Mouse (Mus musculus) retina, postnatal 7 days (tissue): ENCODE measurements around the gene Naf1.

Experiments
- DNase-seq: peaks from one replicate; pipeline ENCODE4 v3.0.0-alpha.2; 2012; ENCODE audit warnings: low read depth, low spot score

Gene Naf1

GRCm38 (mm10) chr8:66860023-66860422 is at the start of gene Naf1:
Gene Naf1 (plus strand): TSS chr8:66860217.
- DNase-seq: peak; percentile 90

- DNase-seq: peak; percentile 16
These were observed 1.0 kb downstream of the Naf1 start for GRCm38 (mm10) chr8:66860921-66861588.

GRCm38 (mm10) chr8:66861589-66862500 is 1.8 kb downstream of the Naf1 start:
- DNase-seq: no peak

GRCm38 (mm10) chr8:66863761-66864160 is 3.7 kb downstream of the Naf1 start:
- no peak for DNase-seq

GRCm38 (mm10) chr8:66865120-66865519 is 5.1 kb downstream of the Naf1 start:
- DNase-seq: no peak

GRCm38 (mm10) chr8:66867679-66868078 is 7.7 kb downstream of the Naf1 start:
- no peak for DNase-seq

- DNase-seq: no peak
These were observed 9.4 kb downstream of the Naf1 start for GRCm38 (mm10) chr8:66869211-66869932.

- no peak for DNase-seq
These were observed 23.8 kb downstream of the Naf1 start for GRCm38 (mm10) chr8:66883866-66884265.

GRCm38 (mm10) chr8:66891879-66892278 is 31.9 kb downstream of the Naf1 start:
- no peak for DNase-seq

- no peak for DNase-seq
These were observed 45.0 kb downstream of the Naf1 start for GRCm38 (mm10) chr8:66905000-66905399.

GRCm38 (mm10) chr8:66905557-66905956 is 45.5 kb downstream of the Naf1 start:
- no peak for DNase-seq

GRCm38 (mm10) chr8:66906116-66906515 is 46.1 kb downstream of the Naf1 start:
- no peak for DNase-seq

- DNase-seq: no peak
These were observed 50.7 kb downstream of the Naf1 start for GRCm38 (mm10) chr8:66910684-66911083.

- no peak for DNase-seq
These were observed 53.9 kb downstream of the Naf1 start for GRCm38 (mm10) chr8:66913616-66914536.

- DNase-seq: no peak
These were observed 56.0 kb downstream of the Naf1 start for GRCm38 (mm10) chr8:66916056-66916455.

- no peak for DNase-seq
These were observed 57.9 kb downstream of the Naf1 start for GRCm38 (mm10) chr8:66917695-66918467.

GRCm38 (mm10) chr8:66918471-66918870 is 58.5 kb downstream of the Naf1 start:
- DNase-seq: no peak

- DNase-seq: no peak
These were observed 73.7 kb downstream of the Naf1 start for GRCm38 (mm10) chr8:66933746-66934145.

- no peak for DNase-seq
These were observed 76.2 kb downstream of the Naf1 start for GRCm38 (mm10) chr8:66936236-66936635.
